Mouse (Mus musculus): ENCODE measurements around the gene Palm2. TPM values are rescaled to one million over a fixed set of nuclear protein-coding genes. Genes with fewer than 3 reads are reported as not detected.

Palm2 gene
- polyA plus RNA-seq, 1 experiment, result not detected

- TF ChIP-seq GATA1 (IDR thresholded peaks at IDR 0.05; ENCODE audit: borderline replicate concordance, low read length) (no peak), FLI1 (IDR thresholded peaks at IDR 0.05; ENCODE audit: low read length) (no peak)
- Histone ChIP-seq H3K27me3 (replicated peaks) (peaks cover 27% of the 10 kb centered on the region), H3K4me1 (0 out of 2 replicates have a peak, but pooled peaks cover 3% of the 10 kb centered on the region), H3K36me3 (replicated peaks; ENCODE audit: low read length) (no peaks in the 10 kb centered on the region), H3K9me3 (no peaks in the 10 kb centered on the region), H3K4me3 (replicated peaks) (no peak overlapping the region)
Observed at GRCm38 (mm10) chr4:57565283-57565682, 131.2 kb downstream of the Palm2 start.

GRCm38 (mm10) chr4:57565811-57566210 lies 131.8 kb downstream of the Palm2 start:
- H3K27me3 ChIP-seq (replicated peaks), result peaks cover 29% of the 10 kb centered on the region
- no peak overlapping the region for H3K4me3 ChIP-seq (replicated peaks)
- H3K36me3 ChIP-seq (replicated peaks; ENCODE audit: low read length), result no peaks in the 10 kb centered on the region
- 0 out of 2 replicates have a peak, but pooled peaks cover 3% of the 10 kb centered on the region for H3K4me1 ChIP-seq
- TF ChIP-seq GATA1 (IDR thresholded peaks at IDR 0.05; ENCODE audit: borderline replicate concordance, low read length), result no peak
- no peak for TF ChIP-seq FLI1 (IDR thresholded peaks at IDR 0.05; ENCODE audit: low read length)
- no peaks in the 10 kb centered on the region for H3K9me3 ChIP-seq

GRCm38 (mm10) chr4:57567666-57568206 lies 133.7 kb downstream of the Palm2 start, which contains the start of gene Pakap:
Pakap (plus strand) TSS chr4:57568179.
- TF ChIP-seq FLI1 (IDR thresholded peaks at IDR 0.05; ENCODE audit: low read length) (no peak), GATA1 (IDR thresholded peaks at IDR 0.05; ENCODE audit: borderline replicate concordance, low read length) (no peak)
- Histone ChIP-seq H3K27me3 (replicated peaks) (peaks cover 29% of the 10 kb centered on the region), H3K36me3 (replicated peaks; ENCODE audit: low read length) (no peaks in the 10 kb centered on the region), H3K4me1 (0 out of 2 replicates have a peak, but pooled peaks cover 3% of the 10 kb centered on the region), H3K9me3 (no peaks in the 10 kb centered on the region), H3K4me3 (replicated peaks) (no peak within 1 kb of the TSS)

GRCm38 (mm10) chr4:57568268-57569068 lies 134.4 kb downstream of the Palm2 start:
- H3K27me3 ChIP-seq (replicated peaks), result peaks cover 29% of the 10 kb centered on the region
- H3K4me3 ChIP-seq (replicated peaks), result no peak overlapping the region
- H3K36me3 ChIP-seq (replicated peaks; ENCODE audit: low read length), result no peaks in the 10 kb centered on the region
- H3K4me1 ChIP-seq, result 0 out of 2 replicates have a peak, but pooled peaks cover 3% of the 10 kb centered on the region
- TF ChIP-seq FLI1 (IDR thresholded peaks at IDR 0.05; ENCODE audit: low read length), result no peak
- no peak for TF ChIP-seq GATA1 (IDR thresholded peaks at IDR 0.05; ENCODE audit: borderline replicate concordance, low read length)
- H3K9me3 ChIP-seq, result no peaks in the 10 kb centered on the region

GRCm38 (mm10) chr4:57569069-57569355 lies 135.0 kb downstream of the Palm2 start:
- no peaks in the 10 kb centered on the region for H3K36me3 ChIP-seq (replicated peaks; ENCODE audit: low read length)
- 0 out of 2 replicates have a peak, but pooled peaks cover 3% of the 10 kb centered on the region for H3K4me1 ChIP-seq
- no peak for TF ChIP-seq GATA1 (IDR thresholded peaks at IDR 0.05; ENCODE audit: borderline replicate concordance, low read length)
- no peak for TF ChIP-seq FLI1 (IDR thresholded peaks at IDR 0.05; ENCODE audit: low read length)
- H3K4me3 ChIP-seq (replicated peaks), result no peak overlapping the region
- peaks cover 29% of the 10 kb centered on the region for H3K27me3 ChIP-seq (replicated peaks)
- H3K9me3 ChIP-seq, result no peaks in the 10 kb centered on the region

GRCm38 (mm10) chr4:57569711-57570110 lies 135.7 kb downstream of the Palm2 start:
- Histone ChIP-seq H3K36me3 (replicated peaks; ENCODE audit: low read length) (no peaks in the 10 kb centered on the region), H3K9me3 (no peaks in the 10 kb centered on the region), H3K27me3 (replicated peaks) (peaks cover 29% of the 10 kb centered on the region), H3K4me1 (0 out of 2 replicates have a peak, but pooled peaks cover 3% of the 10 kb centered on the region), H3K4me3 (replicated peaks) (no peak overlapping the region)
- no peak for TF ChIP-seq FLI1 (IDR thresholded peaks at IDR 0.05; ENCODE audit: low read length)
- no peak for TF ChIP-seq GATA1 (IDR thresholded peaks at IDR 0.05; ENCODE audit: borderline replicate concordance, low read length)

- Histone ChIP-seq H3K4me1 (0 out of 2 replicates have a peak, but pooled peaks cover 3% of the 10 kb centered on the region), H3K27me3 (replicated peaks) (peaks cover 29% of the 10 kb centered on the region), H3K36me3 (replicated peaks; ENCODE audit: low read length) (no peaks in the 10 kb centered on the region), H3K4me3 (replicated peaks) (no peak overlapping the region), H3K9me3 (no peaks in the 10 kb centered on the region)
- no peak for TF ChIP-seq GATA1 (IDR thresholded peaks at IDR 0.05; ENCODE audit: borderline replicate concordance, low read length)
- no peak for TF ChIP-seq FLI1 (IDR thresholded peaks at IDR 0.05; ENCODE audit: low read length)
Observed at GRCm38 (mm10) chr4:57570229-57570628, 136.2 kb downstream of the Palm2 start.

GRCm38 (mm10) chr4:57574181-57574580 lies 140.1 kb downstream of the Palm2 start:
- Histone ChIP-seq H3K36me3 (replicated peaks; ENCODE audit: low read length) (no peaks in the 10 kb centered on the region), H3K27me3 (replicated peaks) (peaks cover 6% of the 10 kb centered on the region), H3K4me3 (replicated peaks) (no peak overlapping the region), H3K9me3 (no peaks in the 10 kb centered on the region), H3K4me1 (no peaks in the 10 kb centered on the region)
- TF ChIP-seq GATA1 (IDR thresholded peaks at IDR 0.05; ENCODE audit: borderline replicate concordance, low read length) (no peak), FLI1 (IDR thresholded peaks at IDR 0.05; ENCODE audit: low read length) (no peak)

- Histone ChIP-seq H3K27me3 (replicated peaks) (peaks cover 4% of the 10 kb centered on the region), H3K9me3 (no peaks in the 10 kb centered on the region), H3K36me3 (replicated peaks; ENCODE audit: low read length) (no peaks in the 10 kb centered on the region), H3K4me3 (replicated peaks) (no peak overlapping the region), H3K4me1 (no peaks in the 10 kb centered on the region)
- TF ChIP-seq FLI1 (IDR thresholded peaks at IDR 0.05; ENCODE audit: low read length), result no peak
Observed at GRCm38 (mm10) chr4:57574646-57575045, 140.6 kb downstream of the Palm2 start.

- Histone ChIP-seq H3K4me3 (replicated peaks) (no peak overlapping the region), H3K4me1 (no peaks in the 10 kb centered on the region), H3K9me3 (peaks cover 6% of the 10 kb centered on the region; the same call in 1 of the 2 replicates), H3K36me3 (replicated peaks; ENCODE audit: low read length) (no peaks in the 10 kb centered on the region), H3K27me3 (replicated peaks) (peaks cover under 1% of the 10 kb centered on the region)
- no peak for TF ChIP-seq FLI1 (IDR thresholded peaks at IDR 0.05; ENCODE audit: low read length)
- no peak for TF ChIP-seq GATA1 (IDR thresholded peaks at IDR 0.05; ENCODE audit: borderline replicate concordance, low read length)
Observed at GRCm38 (mm10) chr4:57575686-57576085, 141.6 kb downstream of the Palm2 start.
